Mouse (Mus musculus) liver, adult 2 months (tissue): ENCODE data around the gene Psmb3.

Experiments
- CTCF ChIP-seq: fragments of 200-500 bp; IDR thresholded peaks from 2 replicates; pipeline ENCODE4 v1.5.1; 2011; ENCODE audit warnings: low read depth, low read length, control low read depth
- POLR2A ChIP-seq: fragments of 200-500 bp; IDR thresholded peaks from 2 replicates; pipeline ENCODE4 v1.6.1; 2011; ENCODE audit warnings: low read length, control low read depth; ENCODE audit not compliant: insufficient read depth; ENCODE audit errors: extremely low read depth

GRCm38 (mm10) chr11:97666794-97667193, 36.4 kb upstream of the Psmb3 start:
- TF ChIP-seq CTCF (no peak), POLR2A (no peak)
